Mouse (Mus musculus) G1E (cell line): ENCODE data around the gene Park7.

Source experiments
- CTCF ChIP-seq: IDR thresholded peaks from 2 replicates; pipeline ENCODE4 v1.5.1; 2012; ENCODE audit warnings: low read depth, low read length, inconsistent platforms, mixed read lengths
- POLR2AphosphoS5 ChIP-seq: IDR thresholded peaks from 2 replicates; pipeline ENCODE4 v1.6.1; 2012; ENCODE audit warnings: low read depth, low read length, inconsistent platforms; ENCODE audit not compliant: insufficient replicate concordance
- TAL1 ChIP-seq: conservative IDR thresholded peaks from 2 replicates; pipeline ENCODE4 v1.6.1; 2012; ENCODE audit warnings: low read depth, low read length, inconsistent platforms, mixed read lengths

- TF ChIP-seq TAL1 = no peak
- TF ChIP-seq CTCF = no peak
- no peak for TF ChIP-seq POLR2AphosphoS5
Measured at GRCm38 (mm10) chr4:150913743-150914142, 494 bp downstream of the Park7 start.
